Mouse (Mus musculus): Measurements from ENCODE around the gene Rbl2. TPM values are rescaled to one million over a fixed set of nuclear protein-coding genes. Genes with fewer than 3 reads are reported as not detected.
A peak's percentile ranks its signal among the peaks of the same experiment; 100 is the strongest.

Rbl2 gene
- total and polyA plus RNA-seq, 3 experiments: 2.9 to 8.4 TPM; not detected in 1

GRCm38 (mm10) chr8:91079678-91080077 is 9.8 kb downstream of the Rbl2 start:
- no peak overlapping the region for H3K27ac ChIP-seq (ENCODE audit: control insufficient read depth, low read depth, low read length)
- no peaks in the 10 kb centered on the region for H3K27me3 ChIP-seq (ENCODE audit: control insufficient read depth in 1 of 2, insufficient read depth in 2 of 2, low read length in 2 of 2)
- DNase-seq (ENCODE audit: low read depth, low spot score): peak; percentile 75
- H3K79me2 ChIP-seq (ENCODE audit: control insufficient read depth, insufficient read depth, low read length, poor library complexity): no peaks in the 10 kb centered on the region
- no peak overlapping the region for H3K9ac ChIP-seq (ENCODE audit: control insufficient read depth, low read depth, low read length, poor library complexity, severe bottlenecking)
- peaks cover 0 to 10% of the 10 kb centered on the region in 2 experiments; a peak in 2 of 4 replicates for H3K36me3 ChIP-seq (ENCODE audit: control insufficient read depth in 1 of 2, insufficient read depth in 2 of 2, low read length in 2 of 2)
- H3K9me3 ChIP-seq (replicated peaks; ENCODE audit: insufficient read depth, low read length): no peaks in the 10 kb centered on the region
- H3K4me3 ChIP-seq (ENCODE audit: control insufficient read depth in 1 of 2, insufficient read depth in 1 of 2, low read depth in 2 of 2, low read length in 2 of 2): no peak overlapping the region
- no peak for TF ChIP-seq POLR2AphosphoS5 (IDR thresholded peaks at IDR 0.05; ENCODE audit: borderline replicate concordance, low read depth, low read length)
- TF ChIP-seq RAD21 (IDR thresholded peaks at IDR 0.05; ENCODE audit: low read depth, low read length): peak; percentile 21
- peak; percentile 35 to 68 (median 47) for TF ChIP-seq CTCF (IDR thresholded peaks at IDR 0.05 in 2 of 3, conservative IDR thresholded peaks at IDR 0.05 in 1 of 3; ENCODE audit: control insufficient read depth in 1 of 3, insufficient read depth in 1 of 3, low read depth in 2 of 3, low read length in 3 of 3, poor library complexity in 1 of 3, severe bottlenecking in 1 of 3)
- peak; percentile 33 for TF ChIP-seq SMC3 (IDR thresholded peaks at IDR 0.05; ENCODE audit: low read depth, low read length)
- H3K4me1 ChIP-seq (ENCODE audit: control insufficient read depth in 1 of 2, insufficient read depth in 2 of 2, low read length in 2 of 2): peaks cover 10 to 11% of the 10 kb centered on the region in 2 experiments

- TF ChIP-seq MAX (IDR thresholded peaks at IDR 0.05; ENCODE audit: low read length) (no peak), POLR2AphosphoS2 (IDR thresholded peaks at IDR 0.05; ENCODE audit: low read length) (no peak)
- Histone ChIP-seq H3K4me1 (ENCODE audit: control insufficient read depth in 1 of 2, insufficient read depth in 2 of 2, low read length in 2 of 2) (peaks cover 10 to 11% of the 10 kb centered on the region in 2 experiments), H3K27ac (ENCODE audit: control insufficient read depth, low read depth, low read length) (no peak overlapping the region), H3K9ac (ENCODE audit: control insufficient read depth, low read depth, low read length, poor library complexity, severe bottlenecking) (no peak overlapping the region), H3K36me3 (ENCODE audit: control insufficient read depth in 1 of 2, insufficient read depth in 2 of 2, low read length in 2 of 2) (peaks cover 0 to 8% of the 10 kb centered on the region in 2 experiments; a peak in 3 of 4 replicates), H3K9me3 (replicated peaks; ENCODE audit: insufficient read depth, low read length) (no peaks in the 10 kb centered on the region), H3K79me2 (ENCODE audit: control insufficient read depth, insufficient read depth, low read length, poor library complexity) (no peaks in the 10 kb centered on the region), H3K4me3 (ENCODE audit: control insufficient read depth in 1 of 2, insufficient read depth in 1 of 2, low read depth in 2 of 2, low read length in 2 of 2) (no peak overlapping the region), H3K27me3 (ENCODE audit: control insufficient read depth in 1 of 2, insufficient read depth in 2 of 2, low read length in 2 of 2) (no peaks in the 10 kb centered on the region)
- no peak for DNase-seq (ENCODE audit: low read depth, low spot score)
Measured at GRCm38 (mm10) chr8:91081911-91082310, 12.1 kb downstream of the Rbl2 start.

- Histone ChIP-seq H3K4me3 (ENCODE audit: control insufficient read depth in 1 of 2, insufficient read depth in 1 of 2, low read depth in 2 of 2, low read length in 2 of 2) (no peak overlapping the region), H3K9ac (ENCODE audit: control insufficient read depth, low read depth, low read length, poor library complexity, severe bottlenecking) (no peak overlapping the region), H3K4me1 (ENCODE audit: control insufficient read depth in 1 of 2, insufficient read depth in 2 of 2, low read length in 2 of 2) (peaks cover 7 to 8% of the 10 kb centered on the region in 2 experiments), H3K9me3 (replicated peaks; ENCODE audit: insufficient read depth, low read length) (no peaks in the 10 kb centered on the region), H3K27me3 (ENCODE audit: control insufficient read depth in 1 of 2, insufficient read depth in 2 of 2, low read length in 2 of 2) (no peaks in the 10 kb centered on the region), H3K79me2 (ENCODE audit: control insufficient read depth, insufficient read depth, low read length, poor library complexity) (no peaks in the 10 kb centered on the region), H3K36me3 (ENCODE audit: control insufficient read depth in 1 of 2, insufficient read depth in 2 of 2, low read length in 2 of 2) (peaks cover 0 to 6% of the 10 kb centered on the region in 2 experiments; a peak in 3 of 4 replicates), H3K27ac (ENCODE audit: control insufficient read depth, low read depth, low read length) (no peak overlapping the region)
- DNase-seq (ENCODE audit: low read depth, low spot score): no peak
- no peak for TF ChIP-seq E2F4 (IDR thresholded peaks at IDR 0.05; ENCODE audit: borderline replicate concordance, low read depth, low read length)
- TF ChIP-seq POLR2A (IDR thresholded peaks at IDR 0.05; ENCODE audit: control insufficient read depth in 1 of 2, insufficient read depth in 1 of 2, low read depth in 1 of 2, low read length in 2 of 2, poor library complexity in 1 of 2): no peak
- no peak for TF ChIP-seq USF2 (IDR thresholded peaks at IDR 0.05; ENCODE audit: borderline replicate concordance in 1 of 2, insufficient read depth in 1 of 2, low read depth in 1 of 2, low read length in 2 of 2)
- no peak for TF ChIP-seq TAL1 (IDR thresholded peaks at IDR 0.05; ENCODE audit: low read length)
- no peak for TF ChIP-seq MXI1 (IDR thresholded peaks at IDR 0.05; ENCODE audit: low read depth, low read length)
- no peak for TF ChIP-seq ELF1 (IDR thresholded peaks at IDR 0.05; ENCODE audit: low read depth, low read length)
- TF ChIP-seq UBTF (IDR thresholded peaks at IDR 0.05; ENCODE audit: borderline replicate concordance, insufficient read depth, low read depth, low read length): no peak
- TF ChIP-seq ZKSCAN1 (IDR thresholded peaks at IDR 0.05; ENCODE audit: low read depth, low read length): no peak
- no peak for TF ChIP-seq CHD1 (IDR thresholded peaks at IDR 0.05; ENCODE audit: low read depth, low read length)
- no peak for TF ChIP-seq GABPA (IDR thresholded peaks at IDR 0.05; ENCODE audit: low read depth, low read length)
- TF ChIP-seq HCFC1 (IDR thresholded peaks at IDR 0.05; ENCODE audit: low read depth, low read length): no peak
- TF ChIP-seq TBP (IDR thresholded peaks at IDR 0.05; ENCODE audit: low read depth, low read length): no peak
- no peak for TF ChIP-seq MYB (IDR thresholded peaks at IDR 0.05; ENCODE audit: low read depth, low read length)
- no peak for TF ChIP-seq POLR2AphosphoS2 (IDR thresholded peaks at IDR 0.05; ENCODE audit: low read length)
- TF ChIP-seq MAZ (IDR thresholded peaks at IDR 0.05; ENCODE audit: low read depth, low read length): no peak
- no peak for TF ChIP-seq USF1 (IDR thresholded peaks at IDR 0.05; ENCODE audit: low read depth, low read length)
- no peak for TF ChIP-seq TCF12 (IDR thresholded peaks at IDR 0.05; ENCODE audit: low read depth, low read length)
Measured at GRCm38 (mm10) chr8:91082428-91082827, 12.6 kb downstream of the Rbl2 start.
